Mouse (Mus musculus): ENCODE results near the gene Sh3glb2. TPM values are rescaled to one million over a fixed set of nuclear protein-coding genes. Genes with fewer than 3 reads are reported as not detected.

The Sh3glb2 gene
- polyA plus RNA-seq, 1 experiment = 1.8 TPM

GRCm38 (mm10) chr2:30336174-30336915 lies 22.8 kb downstream of the Sh3glb2 start:
- no peaks in the 10 kb centered on the region for H3K9me3 ChIP-seq (ENCODE audit: control insufficient read depth, low read length)
- H3K27me3 ChIP-seq (ENCODE audit: control insufficient read depth) = no peaks in the 10 kb centered on the region
- H3K36me3 ChIP-seq (ENCODE audit: control insufficient read depth) = peaks cover 100% of the 10 kb centered on the region
- no peaks in the 10 kb centered on the region for H3K4me1 ChIP-seq (ENCODE audit: control insufficient read depth)
- TF ChIP-seq TAL1 (IDR thresholded peaks at IDR 0.05; ENCODE audit: low read length) (no peak), GATA1 (IDR thresholded peaks at IDR 0.05; ENCODE audit: low read length) (no peak)
- no peak overlapping the region for H3K4me3 ChIP-seq (replicated peaks)

GRCm38 (mm10) chr2:30335324-30335723 lies 23.8 kb downstream of the Sh3glb2 start:
- H3K9me3 ChIP-seq (ENCODE audit: control insufficient read depth, low read length) = no peaks in the 10 kb centered on the region
- no peaks in the 10 kb centered on the region for H3K27me3 ChIP-seq (ENCODE audit: control insufficient read depth)
- no peak for TF ChIP-seq TAL1 (IDR thresholded peaks at IDR 0.05; ENCODE audit: low read length)
- no peak for TF ChIP-seq GATA1 (IDR thresholded peaks at IDR 0.05; ENCODE audit: low read length)
- no peak overlapping the region for H3K4me3 ChIP-seq (replicated peaks)
- peaks cover 100% of the 10 kb centered on the region for H3K36me3 ChIP-seq (ENCODE audit: control insufficient read depth)
- H3K4me1 ChIP-seq (ENCODE audit: control insufficient read depth) = no peaks in the 10 kb centered on the region

- Histone ChIP-seq H3K4me3 (replicated peaks) (no peak overlapping the region), H3K27me3 (ENCODE audit: control insufficient read depth) (no peaks in the 10 kb centered on the region), H3K36me3 (ENCODE audit: control insufficient read depth) (peaks cover 99% of the 10 kb centered on the region), H3K4me1 (ENCODE audit: control insufficient read depth) (no peaks in the 10 kb centered on the region), H3K9me3 (ENCODE audit: control insufficient read depth, low read length) (no peaks in the 10 kb centered on the region)
- TF ChIP-seq TAL1 (IDR thresholded peaks at IDR 0.05; ENCODE audit: low read length) (no peak), GATA1 (IDR thresholded peaks at IDR 0.05; ENCODE audit: low read length) (no peak)
Measured at GRCm38 (mm10) chr2:30328791-30329190, 30.3 kb downstream of the Sh3glb2 start.

GRCm38 (mm10) chr2:30327276-30327675 lies 31.9 kb downstream of the Sh3glb2 start:
- Histone ChIP-seq H3K27me3 (ENCODE audit: control insufficient read depth) (no peaks in the 10 kb centered on the region), H3K36me3 (ENCODE audit: control insufficient read depth) (peaks cover 99% of the 10 kb centered on the region), H3K9me3 (ENCODE audit: control insufficient read depth, low read length) (no peaks in the 10 kb centered on the region), H3K4me3 (replicated peaks) (no peak overlapping the region), H3K4me1 (ENCODE audit: control insufficient read depth) (no peaks in the 10 kb centered on the region)
- TF ChIP-seq GATA1 (IDR thresholded peaks at IDR 0.05; ENCODE audit: low read length) (no peak), TAL1 (IDR thresholded peaks at IDR 0.05; ENCODE audit: low read length) (no peak)

GRCm38 (mm10) chr2:30325296-30325695 lies 33.8 kb downstream of the Sh3glb2 start:
- Histone ChIP-seq H3K36me3 (ENCODE audit: control insufficient read depth) (peaks cover 99% of the 10 kb centered on the region), H3K27me3 (ENCODE audit: control insufficient read depth) (no peaks in the 10 kb centered on the region), H3K4me3 (replicated peaks) (no peak overlapping the region), H3K4me1 (ENCODE audit: control insufficient read depth) (no peaks in the 10 kb centered on the region), H3K9me3 (ENCODE audit: control insufficient read depth, low read length) (no peaks in the 10 kb centered on the region)
- TF ChIP-seq TAL1 (IDR thresholded peaks at IDR 0.05; ENCODE audit: low read length) (no peak), GATA1 (IDR thresholded peaks at IDR 0.05; ENCODE audit: low read length) (no peak)

- Histone ChIP-seq H3K4me1 (ENCODE audit: control insufficient read depth) (no peaks in the 10 kb centered on the region), H3K9me3 (ENCODE audit: control insufficient read depth, low read length) (no peaks in the 10 kb centered on the region), H3K4me3 (replicated peaks) (no peak overlapping the region), H3K36me3 (ENCODE audit: control insufficient read depth) (peaks cover 93% of the 10 kb centered on the region), H3K27me3 (ENCODE audit: control insufficient read depth) (no peaks in the 10 kb centered on the region)
- no peak for TF ChIP-seq TAL1 (IDR thresholded peaks at IDR 0.05; ENCODE audit: low read length)
Measured at GRCm38 (mm10) chr2:30323111-30323510, 36.0 kb downstream of the Sh3glb2 start.

- Histone ChIP-seq H3K36me3 (ENCODE audit: control insufficient read depth) (peaks cover 93% of the 10 kb centered on the region), H3K9me3 (ENCODE audit: control insufficient read depth, low read length) (no peaks in the 10 kb centered on the region), H3K4me1 (ENCODE audit: control insufficient read depth) (no peaks in the 10 kb centered on the region), H3K27me3 (ENCODE audit: control insufficient read depth) (no peaks in the 10 kb centered on the region), H3K4me3 (replicated peaks) (no peak overlapping the region)
- TF ChIP-seq GATA1 (IDR thresholded peaks at IDR 0.05; ENCODE audit: low read length) = no peak
Measured at GRCm38 (mm10) chr2:30319260-30319659, 39.9 kb downstream of the Sh3glb2 start.

- Histone ChIP-seq H3K27me3 (ENCODE audit: control insufficient read depth) (no peaks in the 10 kb centered on the region), H3K4me3 (replicated peaks) (no peak overlapping the region), H3K36me3 (ENCODE audit: control insufficient read depth) (peaks cover 93% of the 10 kb centered on the region), H3K9me3 (ENCODE audit: control insufficient read depth, low read length) (no peaks in the 10 kb centered on the region), H3K4me1 (ENCODE audit: control insufficient read depth) (no peaks in the 10 kb centered on the region)
- TF ChIP-seq GATA1 (IDR thresholded peaks at IDR 0.05; ENCODE audit: low read length) = no peak
- TF ChIP-seq TAL1 (IDR thresholded peaks at IDR 0.05; ENCODE audit: low read length) = no peak
Measured at GRCm38 (mm10) chr2:30316955-30317354, 42.2 kb downstream of the Sh3glb2 start.

- H3K4me1 ChIP-seq (ENCODE audit: control insufficient read depth) = no peaks in the 10 kb centered on the region
- no peaks in the 10 kb centered on the region for H3K9me3 ChIP-seq (ENCODE audit: control insufficient read depth, low read length)
- no peak overlapping the region for H3K4me3 ChIP-seq (replicated peaks)
- TF ChIP-seq GATA1 (IDR thresholded peaks at IDR 0.05; ENCODE audit: low read length) (no peak), TAL1 (IDR thresholded peaks at IDR 0.05; ENCODE audit: low read length) (no peak)
- H3K27me3 ChIP-seq (ENCODE audit: control insufficient read depth) = no peaks in the 10 kb centered on the region
- peaks cover 91% of the 10 kb centered on the region for H3K36me3 ChIP-seq (ENCODE audit: control insufficient read depth)
Measured at GRCm38 (mm10) chr2:30316136-30316535, 43.0 kb downstream of the Sh3glb2 start.

- Histone ChIP-seq H3K9me3 (ENCODE audit: control insufficient read depth, low read length) (no peaks in the 10 kb centered on the region), H3K4me1 (ENCODE audit: control insufficient read depth) (peaks cover 13% of the 10 kb centered on the region), H3K4me3 (replicated peaks) (no peak overlapping the region), H3K36me3 (ENCODE audit: control insufficient read depth) (peaks cover 98% of the 10 kb centered on the region), H3K27me3 (ENCODE audit: control insufficient read depth) (no peaks in the 10 kb centered on the region)
- TF ChIP-seq TAL1 (IDR thresholded peaks at IDR 0.05; ENCODE audit: low read length) = no peak
- TF ChIP-seq GATA1 (IDR thresholded peaks at IDR 0.05; ENCODE audit: low read length) = no peak
Measured at GRCm38 (mm10) chr2:30311481-30311880, 47.7 kb downstream of the Sh3glb2 start.

Data from erythroblast, embryonic 14.5 days (primary cell).